Mouse (Mus musculus) induced T-regulatory cell, adult 2 months (primary cell): Measurements from ENCODE around the gene Krt80.
"Not testable (repeated sequence)": the region's sequence is repeated elsewhere in the genome, so short reads cannot be mapped to it uniquely, and the experiment has no call there.

ENCODE experiments used
- DNase-seq: peaks from one replicate; pipeline ENCODE4 v3.0.0-alpha.2; 2012; ENCODE audit warnings: low read depth

Gene Krt80

GRCm38 (mm10) chr15:101339537-101339936, 30.4 kb downstream of the Krt80 start:
- DNase-seq: peak; percentile 87

- DNase-seq: no peak
These were observed 31.6 kb downstream of the Krt80 start for GRCm38 (mm10) chr15:101338359-101338758.

- no peak for DNase-seq
These were observed 33.3 kb downstream of the Krt80 start for GRCm38 (mm10) chr15:101336474-101337174.

GRCm38 (mm10) chr15:101333648-101334047, 36.3 kb downstream of the Krt80 start:
- no peak for DNase-seq

- DNase-seq: no peak
These were observed 36.8 kb downstream of the Krt80 start for GRCm38 (mm10) chr15:101333165-101333564.

- DNase-seq: no peak
These were observed 37.6 kb downstream of the Krt80 start for GRCm38 (mm10) chr15:101332370-101332769.

GRCm38 (mm10) chr15:101331090-101331489, 38.9 kb downstream of the Krt80 start:
- DNase-seq: no peak

GRCm38 (mm10) chr15:101329564-101329892, 40.4 kb downstream of the Krt80 start:
- DNase-seq: no peak

- no peak for DNase-seq
These were observed 40.9 kb downstream of the Krt80 start for GRCm38 (mm10) chr15:101328876-101329563.

GRCm38 (mm10) chr15:101327282-101327681, 42.7 kb downstream of the Krt80 start:
- peak; percentile 71 for DNase-seq

- peak; percentile 42 for DNase-seq
These were observed 43.9 kb downstream of the Krt80 start for GRCm38 (mm10) chr15:101325991-101326534.

GRCm38 (mm10) chr15:101324409-101324808, 45.6 kb downstream of the Krt80 start:
- DNase-seq: not testable (repeated sequence)

GRCm38 (mm10) chr15:101323511-101323910, 46.5 kb downstream of the Krt80 start:
- DNase-seq: peak; percentile 39

GRCm38 (mm10) chr15:101322640-101323039, 47.3 kb downstream of the Krt80 start:
- no peak for DNase-seq

GRCm38 (mm10) chr15:101322106-101322505, 47.9 kb downstream of the Krt80 start:
- no peak for DNase-seq

GRCm38 (mm10) chr15:101321126-101321525, 48.8 kb downstream of the Krt80 start:
- DNase-seq: no peak

- DNase-seq: no peak
These were observed 49.3 kb downstream of the Krt80 start for GRCm38 (mm10) chr15:101320618-101321041.

GRCm38 (mm10) chr15:101320010-101320617, 49.8 kb downstream of the Krt80 start:
- no peak for DNase-seq

- DNase-seq: no peak
These were observed 50.8 kb downstream of the Krt80 start for GRCm38 (mm10) chr15:101318889-101319765.

GRCm38 (mm10) chr15:101317814-101318500, 52.0 kb downstream of the Krt80 start:
- no peak for DNase-seq
